Mouse (Mus musculus): Measurements from ENCODE around the gene Myo18b. TPM values are rescaled to one million over a fixed set of nuclear protein-coding genes. Genes with fewer than 3 reads are reported as not detected.

Gene Myo18b
- polyA plus RNA-seq, 1 experiment from 2014 or later = 2.0 TPM

Other genes starting within 250 kb of the Myo18b start
- gene Grk3, start 119.4 kb upstream of the Myo18b start, polyA plus RNA-seq (2015; fragmentation: Nextera tagmentation; extraction: Ambion mirVana) = 7.2 and 7.8 TPM in 2 replicates
- not detected in 2 replicates for gene Crybb2, start 173.8 kb upstream of the Myo18b start, polyA plus RNA-seq (2015; fragmentation: Nextera tagmentation; extraction: Ambion mirVana)
- 1.0 and 1.8 TPM in 2 replicates for gene Crybb3, start 185.2 kb upstream of the Myo18b start, polyA plus RNA-seq (2015; fragmentation: Nextera tagmentation; extraction: Ambion mirVana)